ENCODE assay signal across 27 mouse cellular contexts in the genomic region with DNA sequence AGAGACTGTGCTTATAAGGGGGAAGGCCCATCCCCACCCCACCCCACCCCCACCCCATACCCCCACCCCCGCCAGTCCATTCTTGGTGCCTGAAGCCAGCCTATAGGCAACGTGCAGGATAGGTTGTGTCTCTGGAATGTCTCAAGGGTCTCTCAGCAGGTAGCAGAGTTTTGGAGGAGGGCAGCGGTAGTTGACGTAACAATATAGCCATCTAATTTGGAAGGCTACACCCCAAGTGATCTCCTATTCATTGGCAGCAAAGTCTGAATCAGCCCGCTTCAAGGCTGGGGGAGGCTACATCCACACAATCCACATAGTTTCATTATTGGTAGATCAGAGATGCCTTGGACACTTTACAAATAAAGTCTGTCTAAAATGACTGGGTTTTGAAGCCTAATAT.
"Had no signal": no experiment of that assay in that cellular context is flagged by ENCODE, and none has a peak within 500 bp of the region (broad histone marks: within the 10 kb centered on the region; RNA-seq: fewer than 3 reads in every experiment).

No protein-coding gene starts in this region.

- DNase-seq: gastrocnemius, adult 2 months; gastrocnemius, postnatal 10 days; gastrocnemius, postnatal 25 days; heart, adult 18-20 months; heart, postnatal 10 days; heart, postnatal 4 days; kidney, adult 18-20 months; kidney, adult 8-10 months; kidney, postnatal 10 days; kidney, postnatal 25 days; kidney, postnatal 4 days; liver; liver, embryonic 13.5 days had no signal

- H3K27me3 ChIP-seq: heart, embryonic 12.5 days; hindbrain, embryonic 12.5 days; intestine, embryonic 15.5 days; limb, embryonic 12.5 days; liver, embryonic 13.5 days had no signal

- H3K9me3 ChIP-seq: heart, embryonic 10.5 days; heart, embryonic 12.5 days; hindbrain, embryonic 10.5 days; hindbrain, embryonic 12.5 days; intestine, embryonic 15.5 days; limb, embryonic 10.5 days; limb, embryonic 12.5 days; liver, embryonic 13.5 days had no signal

- H3K4me1 ChIP-seq: hindbrain, embryonic 10.5 days; hindbrain, embryonic 12.5 days; intestine, embryonic 15.5 days; limb, embryonic 10.5 days had no signal

- ATAC-seq: hindbrain, embryonic 16.5 days; inflammation-experienced regulatory T-cells, adult 6 months; intestine, embryonic 15.5 days; intestine, postnatal 0 days had no signal

- H3K27ac ChIP-seq: gastrocnemius, adult 2 months; heart, embryonic 10.5 days; hindbrain, embryonic 10.5 days; hindbrain, embryonic 12.5 days; hindbrain, embryonic 14.5 days; intestine, embryonic 15.5 days; layer of hippocampus, adult 2 months; left cerebral cortex, adult 2 months; limb, embryonic 10.5 days; limb, embryonic 12.5 days; liver, embryonic 13.5 days had no signal

- H3K4me3 ChIP-seq: gastrocnemius, adult 2 months; heart, embryonic 10.5 days; heart, embryonic 12.5 days; hindbrain, embryonic 10.5 days; hindbrain, embryonic 12.5 days; intestine, embryonic 15.5 days; layer of hippocampus, adult 2 months; left cerebral cortex, adult 2 months; limb, embryonic 10.5 days; limb, embryonic 12.5 days; liver, embryonic 13.5 days had no signal

- H3K36me3 ChIP-seq: heart, embryonic 10.5 days; heart, embryonic 12.5 days; hindbrain, embryonic 10.5 days; hindbrain, embryonic 12.5 days; intestine, embryonic 15.5 days; limb, embryonic 10.5 days; limb, embryonic 12.5 days; liver, embryonic 13.5 days had no signal

- H3K9ac ChIP-seq: heart, embryonic 12.5 days; hindbrain, embryonic 12.5 days; hindbrain, embryonic 14.5 days; intestine, embryonic 15.5 days; limb, embryonic 12.5 days; liver, embryonic 13.5 days had no signal

- H3K4me2 ChIP-seq: heart, embryonic 12.5 days; hindbrain, embryonic 12.5 days; hindbrain, embryonic 14.5 days; intestine, embryonic 15.5 days; limb, embryonic 12.5 days; liver, embryonic 11.5 days; liver, embryonic 13.5 days had no signal
